In genomic region chr8:27770803-27771202, GRCm38 (mm10) we compare ENCODE assay signal across 14 mouse cellular contexts.
A peak's percentile ranks its signal among the peaks of the same experiment; 100 is the strongest.
DNase-seq lines count a peak whose midpoint lies in the region; ATAC-seq and TF ChIP-seq lines count a peak whose summit lies in the region.
"Had no signal": no experiment of that assay in that cellular context is flagged by ENCODE, and none has a peak within 500 bp of the region (broad histone marks: within the 10 kb centered on the region; RNA-seq: fewer than 3 reads in every experiment).

No protein-coding gene starts in this region.

- no peaks in the 10 kb centered on the region for H3K27me3 ChIP-seq in heart, embryonic 14.5 days (ENCODE audit: control insufficient read depth, insufficient read depth, low read length)
- H3K27me3 ChIP-seq in embryonic facial prominence, embryonic 10.5 days (replicated peaks; ENCODE audit: low read depth, poor library complexity, severe bottlenecking): no peaks in the 10 kb centered on the region
- H3K27me3 ChIP-seq in hindbrain, embryonic 16.5 days (replicated peaks; ENCODE audit: control insufficient read depth, insufficient read depth, low read length): no peaks in the 10 kb centered on the region
- H3K27me3 ChIP-seq in midbrain, embryonic 16.5 days (ENCODE audit: control insufficient read depth, insufficient read depth, low read depth, low read length): no peaks in the 10 kb centered on the region
- H3K27me3 ChIP-seq in stomach, postnatal 0 days (ENCODE audit: control insufficient read depth, insufficient read depth, low read length): no peaks in the 10 kb centered on the region
- H3K27me3 ChIP-seq: heart, embryonic 15.5 days; limb, embryonic 15.5 days had no signal

- DNase-seq in heart, postnatal 25 days (ENCODE audit: low spot score): no peak
- DNase-seq in embryonic facial prominence, embryonic 10.5 days (ENCODE audit: low spot score): peak; percentile 14
- DNase-seq in spleen, postnatal 36 days (ENCODE audit: low spot score in 2 of 2): no peak
- no peak for DNase-seq in stomach, postnatal 0 days (ENCODE audit: low spot score)
- DNase-seq: cerebellum, adult 11-12 months; cerebellum, postnatal 36 days; liver, postnatal 0 days; lung, postnatal 4 days; thymus, postnatal 36 days had no signal

- H3K36me3 ChIP-seq in heart, embryonic 14.5 days (ENCODE audit: control insufficient read depth, insufficient read depth, low read length): no peaks in the 10 kb centered on the region
- H3K36me3 ChIP-seq in embryonic facial prominence, embryonic 10.5 days (replicated peaks): no peaks in the 10 kb centered on the region
- no peaks in the 10 kb centered on the region for H3K36me3 ChIP-seq in hindbrain, embryonic 16.5 days (ENCODE audit: control insufficient read depth, insufficient read depth, low read length)
- H3K36me3 ChIP-seq in midbrain, embryonic 16.5 days (ENCODE audit: control insufficient read depth, insufficient read depth, low read length): no peaks in the 10 kb centered on the region
- H3K36me3 ChIP-seq in stomach, postnatal 0 days (ENCODE audit: control insufficient read depth, insufficient read depth, low read length): no peaks in the 10 kb centered on the region
- H3K36me3 ChIP-seq: heart, embryonic 15.5 days; limb, embryonic 15.5 days had no signal

- no peak overlapping the region for H3K27ac ChIP-seq in heart, embryonic 14.5 days (replicated peaks in 1 of 2; ENCODE audit: control insufficient read depth in 1 of 2, insufficient read depth in 1 of 2, low read depth in 2 of 2, low read length in 2 of 2)
- no peak overlapping the region for H3K27ac ChIP-seq in embryonic facial prominence, embryonic 10.5 days (replicated peaks)
- H3K27ac ChIP-seq in hindbrain, embryonic 16.5 days (ENCODE audit: low read depth, low read length): no peak overlapping the region
- no peak overlapping the region for H3K27ac ChIP-seq in midbrain, embryonic 16.5 days (ENCODE audit: low read length)
- H3K27ac ChIP-seq in stomach, postnatal 0 days (replicated peaks): no peak overlapping the region
- H3K27ac ChIP-seq: heart, embryonic 15.5 days; limb, embryonic 15.5 days had no signal

- H3K4me1 ChIP-seq in heart, embryonic 14.5 days (ENCODE audit: control insufficient read depth in 2 of 2, insufficient read depth in 2 of 2, low read length in 2 of 2): no peaks in the 10 kb centered on the region
- peaks cover 6% of the 10 kb centered on the region; the same call in 1 of the 2 replicates for H3K4me1 ChIP-seq in embryonic facial prominence, embryonic 10.5 days
- no peaks in the 10 kb centered on the region for H3K4me1 ChIP-seq in hindbrain, embryonic 16.5 days (ENCODE audit: control insufficient read depth, insufficient read depth, low read depth, low read length)
- H3K4me1 ChIP-seq in midbrain, embryonic 16.5 days (ENCODE audit: control insufficient read depth, insufficient read depth, low read length): no peaks in the 10 kb centered on the region
- no peaks in the 10 kb centered on the region for H3K4me1 ChIP-seq in stomach, postnatal 0 days (replicated peaks; ENCODE audit: control insufficient read depth, insufficient read depth)
- H3K4me1 ChIP-seq: heart, embryonic 15.5 days; limb, embryonic 15.5 days had no signal

- peak overlapping the region; percentile 23 for H3K4me2 ChIP-seq in heart, embryonic 14.5 days (ENCODE audit: low read length)
- peak overlapping the region; percentile 7; the same call in 1 of the 2 replicates for H3K4me2 ChIP-seq in hindbrain, embryonic 16.5 days (ENCODE audit: low read length)
- H3K4me2 ChIP-seq in midbrain, embryonic 16.5 days (ENCODE audit: low read length): peak overlapping the region; percentile 27
- H3K4me2 ChIP-seq in stomach, postnatal 0 days (replicated peaks; ENCODE audit: low read depth): no peak overlapping the region
- H3K4me2 ChIP-seq: heart, embryonic 15.5 days; limb, embryonic 15.5 days had no signal

- H3K9ac ChIP-seq in heart, embryonic 14.5 days (ENCODE audit: low read length): no peak overlapping the region
- H3K9ac ChIP-seq in hindbrain, embryonic 16.5 days (ENCODE audit: low read depth, low read length): no peak overlapping the region
- no peak overlapping the region for H3K9ac ChIP-seq in midbrain, embryonic 16.5 days (ENCODE audit: low read depth, low read length)
- H3K9ac ChIP-seq in stomach, postnatal 0 days (ENCODE audit: low read length): no peak overlapping the region
- H3K9ac ChIP-seq: heart, embryonic 15.5 days; limb, embryonic 15.5 days; liver, postnatal 0 days had no signal

- no peak overlapping the region for H3K4me3 ChIP-seq in heart, embryonic 14.5 days (ENCODE audit: control insufficient read depth in 1 of 2, insufficient read depth in 1 of 2, low read depth in 1 of 2, low read length in 2 of 2)
- no peak overlapping the region for H3K4me3 ChIP-seq in embryonic facial prominence, embryonic 10.5 days
- H3K4me3 ChIP-seq in hindbrain, embryonic 16.5 days (ENCODE audit: low read length): no peak overlapping the region
- no peak overlapping the region for H3K4me3 ChIP-seq in midbrain, embryonic 16.5 days (ENCODE audit: low read depth, low read length)
- no peak overlapping the region for H3K4me3 ChIP-seq in stomach, postnatal 0 days (ENCODE audit: low read depth, low read length)
- H3K4me3 ChIP-seq: heart, embryonic 15.5 days; limb, embryonic 15.5 days had no signal

- WGBS in heart, embryonic 14.5 days: 47% methylated on average over 8 of the region's 8 CpGs
- 57% methylated on average over 8 of the region's 8 CpGs for WGBS in embryonic facial prominence, embryonic 10.5 days
- WGBS in hindbrain, embryonic 16.5 days: 42% methylated on average over 8 of the region's 8 CpGs
- 25% methylated on average over 8 of the region's 8 CpGs for WGBS in midbrain, embryonic 16.5 days
- 57% methylated on average over 8 of the region's 8 CpGs for WGBS in stomach, postnatal 0 days

- TF ChIP-seq CTCF in stomach, postnatal 0 days (IDR thresholded peaks at IDR 0.05; ENCODE audit: low read depth): no peak

- ATAC-seq in heart, embryonic 14.5 days (ENCODE audit: insufficient number of reproducible peaks, insufficient read depth, low FRiP score, low read depth): no peak
- ATAC-seq in hindbrain, embryonic 16.5 days: 0 out of 2 replicates have a peak, but pooled peaks have one; percentile 34
- no peak for ATAC-seq in midbrain, embryonic 16.5 days
- ATAC-seq in stomach, postnatal 0 days (ENCODE audit: low FRiP score, low TSS enrichment): no peak
- ATAC-seq: liver, postnatal 0 days had no signal

- TF ChIP-seq EP300 in stomach, postnatal 0 days (optimal IDR thresholded peaks at IDR 0.05): no peak

- no peaks in the 10 kb centered on the region for H3K9me3 ChIP-seq in heart, embryonic 14.5 days (ENCODE audit: control insufficient read depth, low read length)
- no peaks in the 10 kb centered on the region for H3K9me3 ChIP-seq in embryonic facial prominence, embryonic 10.5 days
- H3K9me3 ChIP-seq in hindbrain, embryonic 16.5 days (ENCODE audit: control insufficient read depth, low read length): no peaks in the 10 kb centered on the region
- H3K9me3 ChIP-seq in midbrain, embryonic 16.5 days (replicated peaks; ENCODE audit: control insufficient read depth, low read length, poor library complexity, severe bottlenecking): no peaks in the 10 kb centered on the region
- no peaks in the 10 kb centered on the region for H3K9me3 ChIP-seq in stomach, postnatal 0 days (ENCODE audit: control insufficient read depth, low read length)
- H3K9me3 ChIP-seq: heart, embryonic 15.5 days; limb, embryonic 15.5 days had no signal

- intact Hi-C loops in heart, postnatal 25 days (cut with DNase I): no loop called here
